Mouse (Mus musculus) heart, adult 2 months (tissue): ENCODE measurements around the gene Pnpla6.

Source experiments
- CTCF ChIP-seq: fragments of 200-600 bp; IDR thresholded peaks from 2 replicates; pipeline ENCODE4 v1.8.1; 2022; ENCODE audit warnings: antibody characterized with exemption, mild to moderate bottlenecking, moderate library complexity
- EP300 ChIP-seq: fragments of 200-500 bp; IDR thresholded peaks from 2 replicates; pipeline ENCODE4 v1.6.1; 2011; ENCODE audit warnings: low read depth, low read length, control low read depth; ENCODE audit not compliant: insufficient read depth
- POLR2A ChIP-seq: fragments of 200-500 bp; IDR thresholded peaks from 2 replicates; pipeline ENCODE4 v1.6.1; 2011; ENCODE audit warnings: mild to moderate bottlenecking, low read depth, low read length, control low read depth; ENCODE audit not compliant: insufficient read depth

- TF ChIP-seq CTCF (no peak), POLR2A (no peak), EP300 (no peak)
Measured at GRCm38 (mm10) chr8:3531936-3532335, 16.8 kb downstream of the Pnpla6 start.
